Mouse (Mus musculus): ENCODE measurements at regions not wholly inside any gene's neighbourhood (a gene's known extent, or its start where the extent isn't known, plus 50 kb on each side); places are given as distances from the start of the nearest gene placed in this dataset.

DNA sequence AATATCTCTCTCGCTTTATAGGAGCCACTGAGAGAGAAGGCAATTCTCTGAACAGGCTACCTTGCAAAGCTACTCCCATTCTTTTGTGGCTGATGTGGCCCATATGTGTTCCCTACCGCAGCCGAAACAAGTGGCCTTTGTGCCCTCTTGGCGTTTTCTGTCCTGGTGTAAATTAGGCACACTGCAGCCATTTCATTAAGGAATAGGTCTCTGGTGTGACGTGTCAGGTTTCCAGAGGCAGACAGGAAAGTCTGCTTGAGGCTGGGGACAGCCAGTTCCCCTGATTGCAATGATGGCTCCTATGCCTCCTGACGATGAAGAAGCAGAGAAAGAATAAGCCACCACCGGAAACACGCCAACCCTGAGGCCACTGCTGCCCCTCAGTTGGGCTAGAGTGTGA lies 59.3 kb upstream of the Bcor start:
- ATAC-seq (ENCODE audit: low FRiP score): no peak

DNA sequence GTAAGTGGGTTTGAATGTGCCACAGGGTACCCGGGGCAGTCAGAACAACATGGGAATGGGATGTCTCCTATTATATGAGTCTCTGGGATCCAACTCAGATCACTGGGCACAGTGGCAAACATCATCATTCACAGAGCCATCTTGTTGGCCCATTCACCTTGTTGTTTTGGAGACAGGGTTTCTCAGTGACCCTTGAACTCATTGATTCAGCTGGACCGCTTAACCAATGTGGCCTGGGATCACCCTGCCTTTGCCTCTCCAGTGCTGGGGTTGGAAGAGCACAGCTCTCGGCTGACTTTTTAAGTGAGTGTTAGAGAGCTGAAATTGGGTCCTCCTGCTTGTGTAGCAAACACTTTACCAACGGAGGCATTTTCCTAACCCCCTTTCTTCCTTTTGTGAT lies 64.2 kb upstream of the Bcor start:
- H3K27ac ChIP-seq (ENCODE audit: low read depth, low read length): no peak overlapping the region
- DNase-seq (ENCODE audit: low spot score, missing footprints) (no peak), ATAC-seq (ENCODE audit: low FRiP score) (no peak)
- no peaks in the 10 kb centered on the region; the same call in 1 of the 2 replicates for H3K27me3 ChIP-seq (ENCODE audit: control insufficient read depth, insufficient read depth, low read length)
- H3K4me1 ChIP-seq (ENCODE audit: control insufficient read depth, insufficient read depth, low read length): no peaks in the 10 kb centered on the region
- no peak overlapping the region for H3K4me3 ChIP-seq (ENCODE audit: low read depth, low read length)
- no peaks in the 10 kb centered on the region for H3K36me3 ChIP-seq (ENCODE audit: control insufficient read depth, insufficient read depth, low read length)
- no peaks in the 10 kb centered on the region for H3K9me3 ChIP-seq (ENCODE audit: control insufficient read depth, low read length)
- H3K9ac ChIP-seq (ENCODE audit: low read length): no peak overlapping the region
- WGBS: 73% methylated on average over 4 of the region's 4 CpGs
- H3K4me2 ChIP-seq: no peak overlapping the region

More for the DNA sequence above, 59.3 kb upstream of the Bcor start:
- Histone ChIP-seq H3K4me2 (no peak overlapping the region), H3K9me3 (ENCODE audit: control insufficient read depth, low read length) (no peaks in the 10 kb centered on the region), H3K4me1 (ENCODE audit: control insufficient read depth, insufficient read depth, low read length) (no peaks in the 10 kb centered on the region), H3K4me3 (ENCODE audit: low read depth, low read length) (no peak overlapping the region), H3K9ac (ENCODE audit: low read length) (no peak overlapping the region), H3K27ac (ENCODE audit: low read depth, low read length) (no peak overlapping the region), H3K27me3 (ENCODE audit: control insufficient read depth, insufficient read depth, low read length) (no peaks in the 10 kb centered on the region), H3K36me3 (ENCODE audit: control insufficient read depth, insufficient read depth, low read length) (no peaks in the 10 kb centered on the region)
- no peak for DNase-seq (ENCODE audit: low spot score, missing footprints)
- WGBS: 75% methylated on average over 8 of the region's 8 CpGs

DNA sequence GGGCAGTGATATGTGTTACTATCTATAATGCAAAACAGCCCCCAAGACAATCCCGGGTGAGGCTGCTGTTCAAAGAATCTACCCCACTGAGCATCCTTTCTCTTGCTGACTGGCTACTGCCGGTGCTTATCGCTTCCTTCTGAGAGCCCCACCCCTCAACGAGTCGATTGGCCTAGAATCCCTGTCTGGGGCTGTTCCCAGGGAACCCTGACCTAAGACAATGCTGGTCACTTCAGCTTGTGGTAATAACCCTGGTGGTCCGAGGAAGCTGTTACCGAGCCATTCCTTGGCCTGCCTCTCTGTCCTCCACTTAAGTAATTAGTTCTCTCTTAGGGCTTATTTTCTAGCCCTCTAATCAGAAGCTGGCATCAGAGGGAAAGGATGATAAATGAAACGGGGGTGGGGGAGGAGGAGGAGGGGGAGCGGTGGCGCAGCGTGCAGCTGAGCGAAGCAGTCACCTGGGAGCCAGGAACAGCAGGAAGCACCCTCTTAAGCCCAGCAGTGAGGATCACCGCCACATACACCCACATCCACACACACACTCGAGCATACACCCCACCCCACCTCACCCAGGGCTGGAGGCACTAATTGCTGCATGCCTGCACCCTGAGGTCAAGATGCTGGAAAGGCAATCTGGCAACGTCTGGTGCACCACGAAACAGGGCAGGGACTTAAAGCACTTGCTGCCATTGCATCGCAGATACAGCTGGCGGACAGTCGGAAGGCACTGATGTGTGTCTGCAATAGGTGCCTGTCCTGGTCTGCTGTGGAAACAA lies 65.1 kb upstream of the Bcor start:
- Histone ChIP-seq H3K27me3 (ENCODE audit: control insufficient read depth, insufficient read depth, low read length) (no peaks in the 10 kb centered on the region; the same call in 1 of the 2 replicates), H3K9me3 (ENCODE audit: control insufficient read depth, low read length) (no peaks in the 10 kb centered on the region), H3K4me2 (peak overlapping the region; percentile 27), H3K4me1 (ENCODE audit: control insufficient read depth, insufficient read depth, low read length) (no peaks in the 10 kb centered on the region), H3K9ac (ENCODE audit: low read length) (peak overlapping the region; percentile 12; the same call in 1 of the 2 replicates), H3K4me3 (ENCODE audit: low read depth, low read length) (no peak overlapping the region; the same call in 1 of the 2 replicates), H3K36me3 (ENCODE audit: control insufficient read depth, insufficient read depth, low read length) (no peaks in the 10 kb centered on the region), H3K27ac (ENCODE audit: low read depth, low read length) (no peak overlapping the region)
- ATAC-seq (ENCODE audit: low FRiP score): no peak; the same call in 1 of the 2 replicates
- WGBS: 12% methylated on average over 15 of the region's 19 CpGs
- peak; percentile 83 for DNase-seq (ENCODE audit: low spot score, missing footprints)

- Histone ChIP-seq H3K9me3 (ENCODE audit: control insufficient read depth, low read length) (no peaks in the 10 kb centered on the region), H3K27ac (ENCODE audit: low read depth, low read length) (no peak overlapping the region), H3K4me3 (ENCODE audit: low read depth, low read length) (no peak overlapping the region), H3K27me3 (ENCODE audit: control insufficient read depth, insufficient read depth, low read length) (no peaks in the 10 kb centered on the region; the same call in 1 of the 2 replicates), H3K36me3 (ENCODE audit: control insufficient read depth, insufficient read depth, low read length) (no peaks in the 10 kb centered on the region), H3K9ac (ENCODE audit: low read length) (peak overlapping the region; percentile 12; the same call in 1 of the 2 replicates), H3K4me1 (ENCODE audit: control insufficient read depth, insufficient read depth, low read length) (no peaks in the 10 kb centered on the region), H3K4me2 (peak overlapping the region; percentile 27)
- 23% methylated on average over 3 of the region's 3 CpGs for WGBS
- DNase-seq (ENCODE audit: low spot score, missing footprints) (no peak), ATAC-seq (ENCODE audit: low FRiP score) (no peak)
Observed at GRCm38 (mm10) chrX:12225892-12226206, 65.7 kb upstream of the Bcor start.

DNA sequence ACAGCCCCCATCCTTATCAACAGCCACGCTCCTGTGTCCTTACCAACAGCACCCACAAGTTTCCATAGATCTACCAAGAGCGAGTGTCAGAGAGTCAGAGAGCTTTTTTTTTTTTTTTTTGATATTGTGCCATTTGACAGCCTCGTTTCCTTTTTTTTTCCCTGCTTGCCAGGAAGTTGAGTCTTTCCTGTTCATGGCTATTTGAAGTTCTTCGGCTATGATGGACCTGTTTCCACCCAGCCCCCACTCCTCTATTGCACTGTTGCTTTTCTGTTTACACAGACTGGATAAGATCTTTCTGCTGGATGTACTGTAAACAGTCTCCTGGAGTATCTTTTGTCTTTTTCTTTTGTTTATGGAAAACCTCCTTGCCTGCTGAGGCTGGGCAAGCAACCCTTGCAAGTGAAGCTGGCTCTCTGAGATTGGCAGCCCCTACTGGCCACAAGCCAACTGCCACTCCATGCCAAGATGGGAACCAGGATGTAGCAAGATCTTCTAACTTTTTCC lies 80.4 kb upstream of the Bcor start:
- Histone ChIP-seq H3K27ac (ENCODE audit: low read depth, low read length) (no peak overlapping the region), H3K9ac (ENCODE audit: low read length) (no peak overlapping the region), H3K9me3 (ENCODE audit: control insufficient read depth, low read length) (no peaks in the 10 kb centered on the region), H3K27me3 (ENCODE audit: control insufficient read depth, insufficient read depth, low read length) (no peaks in the 10 kb centered on the region), H3K4me2 (no peak overlapping the region), H3K4me3 (ENCODE audit: low read depth, low read length) (no peak overlapping the region), H3K4me1 (ENCODE audit: control insufficient read depth, insufficient read depth, low read length) (no peaks in the 10 kb centered on the region), H3K36me3 (ENCODE audit: control insufficient read depth, insufficient read depth, low read length) (no peaks in the 10 kb centered on the region)
- ATAC-seq (ENCODE audit: low FRiP score) (no peak), DNase-seq (ENCODE audit: low spot score, missing footprints) (no peak)
- 71% methylated on average over 4 of the region's 4 CpGs for WGBS

- ATAC-seq (ENCODE audit: low FRiP score): no peak
- no peak for DNase-seq (ENCODE audit: low spot score, missing footprints)
- 78% methylated on average over 4 of the region's 4 CpGs for WGBS
Observed at GRCm38 (mm10) chrX:12241751-12242150, 81.6 kb upstream of the Bcor start.

GRCm38 (mm10) chrX:12249071-12249470 lies 88.9 kb upstream of the Bcor start:
- Histone ChIP-seq H3K9me3 (ENCODE audit: control insufficient read depth, low read length) (no peaks in the 10 kb centered on the region), H3K4me1 (ENCODE audit: control insufficient read depth, insufficient read depth, low read length) (no peaks in the 10 kb centered on the region), H3K36me3 (ENCODE audit: control insufficient read depth, insufficient read depth, low read length) (no peaks in the 10 kb centered on the region), H3K4me2 (no peak overlapping the region), H3K9ac (ENCODE audit: low read length) (no peak overlapping the region), H3K27ac (ENCODE audit: low read depth, low read length) (no peak overlapping the region), H3K4me3 (ENCODE audit: low read depth, low read length) (no peak overlapping the region), H3K27me3 (ENCODE audit: control insufficient read depth, insufficient read depth, low read length) (peaks cover 2% of the 10 kb centered on the region; the same call in 1 of the 2 replicates)
- DNase-seq (ENCODE audit: low spot score, missing footprints) (no peak), ATAC-seq (ENCODE audit: low FRiP score) (no peak)
- 71% methylated on average over 4 of the region's 4 CpGs for WGBS

More at GRCm38 (mm10) chrX:12241751-12242150, 81.6 kb upstream of the Bcor start:
- Histone ChIP-seq H3K9me3 (ENCODE audit: control insufficient read depth, low read length) (no peaks in the 10 kb centered on the region), H3K27ac (ENCODE audit: low read depth, low read length) (no peak overlapping the region), H3K9ac (ENCODE audit: low read length) (no peak overlapping the region), H3K27me3 (ENCODE audit: control insufficient read depth, insufficient read depth, low read length) (no peaks in the 10 kb centered on the region), H3K36me3 (ENCODE audit: control insufficient read depth, insufficient read depth, low read length) (no peaks in the 10 kb centered on the region), H3K4me1 (ENCODE audit: control insufficient read depth, insufficient read depth, low read length) (no peaks in the 10 kb centered on the region), H3K4me3 (ENCODE audit: low read depth, low read length) (no peak overlapping the region), H3K4me2 (no peak overlapping the region)

GRCm38 (mm10) chrX:12249911-12250310 lies 89.8 kb upstream of the Bcor start:
- ATAC-seq (ENCODE audit: low FRiP score): no peak
- Histone ChIP-seq H3K27ac (ENCODE audit: low read depth, low read length) (no peak overlapping the region), H3K4me2 (no peak overlapping the region), H3K9me3 (ENCODE audit: control insufficient read depth, low read length) (no peaks in the 10 kb centered on the region), H3K4me3 (ENCODE audit: low read depth, low read length) (no peak overlapping the region), H3K9ac (ENCODE audit: low read length) (no peak overlapping the region), H3K27me3 (ENCODE audit: control insufficient read depth, insufficient read depth, low read length) (peaks cover 2% of the 10 kb centered on the region; the same call in 1 of the 2 replicates), H3K36me3 (ENCODE audit: control insufficient read depth, insufficient read depth, low read length) (no peaks in the 10 kb centered on the region), H3K4me1 (ENCODE audit: control insufficient read depth, insufficient read depth, low read length) (no peaks in the 10 kb centered on the region)
- 85% methylated on average over 4 of the region's 4 CpGs for WGBS
- no peak for DNase-seq (ENCODE audit: low spot score, missing footprints)

- Histone ChIP-seq H3K27ac (ENCODE audit: low read depth, low read length) (no peak overlapping the region), H3K4me1 (ENCODE audit: control insufficient read depth, insufficient read depth, low read length) (no peaks in the 10 kb centered on the region), H3K27me3 (ENCODE audit: control insufficient read depth, insufficient read depth, low read length) (peaks cover 2% of the 10 kb centered on the region; the same call in 1 of the 2 replicates), H3K4me3 (ENCODE audit: low read depth, low read length) (peak overlapping the region; percentile 13; the same call in 1 of the 2 replicates), H3K4me2 (peak overlapping the region; percentile 44), H3K36me3 (ENCODE audit: control insufficient read depth, insufficient read depth, low read length) (no peaks in the 10 kb centered on the region), H3K9me3 (ENCODE audit: control insufficient read depth, low read length) (no peaks in the 10 kb centered on the region), H3K9ac (ENCODE audit: low read length) (no peak overlapping the region; the same call in 1 of the 2 replicates)
- peak; percentile 81 for ATAC-seq (ENCODE audit: low FRiP score)
- 13% methylated on average over 31 of the region's 32 CpGs for WGBS
- peak; percentile 93 for DNase-seq (ENCODE audit: low spot score, missing footprints)
Observed at GRCm38 (mm10) chrX:12251853-12252679, 91.9 kb upstream of the Bcor start.
